Mouse (Mus musculus) bone marrow, adult 2 months (tissue): ENCODE measurements at regions not wholly inside any gene's neighbourhood (a gene's known extent, or its start where the extent isn't known, plus 50 kb on each side); places are given as distances from the start of the nearest gene placed in this dataset.

Experiments
- CTCF ChIP-seq: fragments of 200-500 bp; IDR thresholded peaks from 2 replicates; pipeline ENCODE4 v1.5.1; 2011; ENCODE audit warnings: low read length, control low read depth; ENCODE audit not compliant: control insufficient read depth, insufficient read depth
- POLR2A ChIP-seq: fragments of 200-500 bp; IDR thresholded peaks from 2 replicates; pipeline ENCODE4 v1.6.1; 2011; ENCODE audit warnings: low read depth, mild to moderate bottlenecking, control low read depth, low read length, borderline replicate concordance; ENCODE audit not compliant: control insufficient read depth

DNA sequence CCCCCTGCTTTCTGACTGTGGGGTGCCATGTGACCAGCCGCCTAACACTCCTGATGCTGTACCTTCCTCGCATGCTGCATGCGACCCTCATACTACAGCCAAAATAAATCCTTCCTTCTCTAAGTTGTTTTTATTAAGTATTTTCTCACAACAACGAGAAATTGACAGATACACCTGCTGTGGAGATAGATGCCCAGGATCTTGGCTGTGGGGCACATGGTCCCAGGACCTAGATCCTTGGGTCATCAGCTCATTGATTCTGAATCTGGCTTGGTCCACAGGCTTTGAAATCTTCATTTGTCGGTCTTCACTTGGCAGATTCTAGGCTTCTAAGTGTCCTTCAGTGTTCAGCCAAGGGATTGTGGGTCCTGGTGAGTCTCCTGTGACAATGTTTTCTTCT is 100.4 kb upstream of the Gm5148 start:
- TF ChIP-seq POLR2A: no peak
- TF ChIP-seq CTCF: no peak
